Mouse (Mus musculus): ENCODE results near the gene Sema5a. TPM values are rescaled to one million over a fixed set of nuclear protein-coding genes. Genes with fewer than 3 reads are reported as not detected.
A peak's percentile ranks its signal among the peaks of the same experiment; 100 is the strongest.

The Sema5a gene
- polyA plus RNA-seq, 1 experiment from 2014 or later: 7.4 TPM

- Histone ChIP-seq H3K36me3 (ENCODE audit: control insufficient read depth, insufficient read depth) (no peaks in the 10 kb centered on the region), H3K9me3 (replicated peaks; ENCODE audit: control insufficient read depth, low read length) (no peaks in the 10 kb centered on the region), H3K27ac (ENCODE audit: low read length) (peak overlapping the region; percentile 74), H3K27me3 (ENCODE audit: control insufficient read depth, insufficient read depth, low read length) (no peaks in the 10 kb centered on the region), H3K4me3 (ENCODE audit: low read length) (no peak overlapping the region), H3K4me1 (ENCODE audit: control insufficient read depth, insufficient read depth, low read length) (peaks cover 20% of the 10 kb centered on the region), H3K4me2 (ENCODE audit: low read depth, low read length) (no peak overlapping the region), H3K9ac (ENCODE audit: low read length) (no peak overlapping the region)
- no peak; the same call in 1 of the 2 replicates for ATAC-seq (replicated peaks; ENCODE audit: extremely low read depth, insufficient read depth, low FRiP score)
- WGBS: 44% methylated on average over 4 of the region's 4 CpGs
These were observed 36.8 kb downstream of the Sema5a start for GRCm38 (mm10) chr15:32281374-32281773.

- Histone ChIP-seq H3K4me3 (ENCODE audit: low read length) (no peak overlapping the region), H3K27me3 (ENCODE audit: control insufficient read depth, insufficient read depth, low read length) (no peaks in the 10 kb centered on the region), H3K4me2 (ENCODE audit: low read depth, low read length) (no peak overlapping the region), H3K36me3 (ENCODE audit: control insufficient read depth, insufficient read depth) (no peaks in the 10 kb centered on the region), H3K9me3 (replicated peaks; ENCODE audit: control insufficient read depth, low read length) (no peaks in the 10 kb centered on the region), H3K27ac (ENCODE audit: low read length) (no peak overlapping the region), H3K9ac (ENCODE audit: low read length) (no peak overlapping the region), H3K4me1 (ENCODE audit: control insufficient read depth, insufficient read depth, low read length) (peaks cover 26% of the 10 kb centered on the region)
- WGBS: 67% methylated on average over 2 of the region's 2 CpGs
- no peak for ATAC-seq (replicated peaks; ENCODE audit: extremely low read depth, insufficient read depth, low FRiP score)
These were observed 40.1 kb downstream of the Sema5a start for GRCm38 (mm10) chr15:32284688-32285087.

- 62% methylated on average over 3 of the region's 3 CpGs for WGBS
- Histone ChIP-seq H3K4me2 (ENCODE audit: low read depth, low read length) (no peak overlapping the region), H3K27ac (ENCODE audit: low read length) (no peak overlapping the region), H3K4me1 (ENCODE audit: control insufficient read depth, insufficient read depth, low read length) (peaks cover 23% of the 10 kb centered on the region), H3K27me3 (ENCODE audit: control insufficient read depth, insufficient read depth, low read length) (no peaks in the 10 kb centered on the region), H3K9ac (ENCODE audit: low read length) (no peak overlapping the region), H3K4me3 (ENCODE audit: low read length) (no peak overlapping the region), H3K36me3 (ENCODE audit: control insufficient read depth, insufficient read depth) (no peaks in the 10 kb centered on the region), H3K9me3 (replicated peaks; ENCODE audit: control insufficient read depth, low read length) (no peaks in the 10 kb centered on the region)
- no peak for ATAC-seq (replicated peaks; ENCODE audit: extremely low read depth, insufficient read depth, low FRiP score)
These were observed 41.7 kb downstream of the Sema5a start for GRCm38 (mm10) chr15:32286296-32286695.

- ATAC-seq (replicated peaks; ENCODE audit: extremely low read depth, insufficient read depth, low FRiP score): peak; percentile 81
- H3K4me1 ChIP-seq (ENCODE audit: control insufficient read depth, insufficient read depth, low read length): peaks cover 14% of the 10 kb centered on the region
- peak overlapping the region; percentile 73 for H3K27ac ChIP-seq (ENCODE audit: low read length)
- no peaks in the 10 kb centered on the region for H3K9me3 ChIP-seq (replicated peaks; ENCODE audit: control insufficient read depth, low read length)
- no peaks in the 10 kb centered on the region for H3K36me3 ChIP-seq (ENCODE audit: control insufficient read depth, insufficient read depth)
- no peak overlapping the region for H3K9ac ChIP-seq (ENCODE audit: low read length)
- no peak overlapping the region for H3K4me3 ChIP-seq (ENCODE audit: low read length)
- H3K4me2 ChIP-seq (ENCODE audit: low read depth, low read length): peak overlapping the region; percentile 27; the same call in 1 of the 2 replicates
- H3K27me3 ChIP-seq (ENCODE audit: control insufficient read depth, insufficient read depth, low read length): no peaks in the 10 kb centered on the region
- WGBS: 17% methylated on average over 6 of the region's 6 CpGs
These were observed 43.9 kb downstream of the Sema5a start for GRCm38 (mm10) chr15:32288480-32288879.

- WGBS: 74% methylated on average over 3 of the region's 3 CpGs
- H3K36me3 ChIP-seq (ENCODE audit: control insufficient read depth, insufficient read depth): no peaks in the 10 kb centered on the region
- peaks cover 14% of the 10 kb centered on the region for H3K4me1 ChIP-seq (ENCODE audit: control insufficient read depth, insufficient read depth, low read length)
- no peak overlapping the region for H3K4me3 ChIP-seq (ENCODE audit: low read length)
- no peaks in the 10 kb centered on the region for H3K9me3 ChIP-seq (replicated peaks; ENCODE audit: control insufficient read depth, low read length)
- no peak overlapping the region for H3K4me2 ChIP-seq (ENCODE audit: low read depth, low read length)
- no peaks in the 10 kb centered on the region for H3K27me3 ChIP-seq (ENCODE audit: control insufficient read depth, insufficient read depth, low read length)
- no peak overlapping the region for H3K9ac ChIP-seq (ENCODE audit: low read length)
- no peak for ATAC-seq (replicated peaks; ENCODE audit: extremely low read depth, insufficient read depth, low FRiP score)
- no peak overlapping the region for H3K27ac ChIP-seq (ENCODE audit: low read length)
These were observed 46.4 kb downstream of the Sema5a start for GRCm38 (mm10) chr15:32291000-32291399.

- H3K4me1 ChIP-seq (ENCODE audit: control insufficient read depth, insufficient read depth, low read length): no peaks in the 10 kb centered on the region
- H3K4me2 ChIP-seq (ENCODE audit: low read depth, low read length): no peak overlapping the region
- ATAC-seq (replicated peaks; ENCODE audit: extremely low read depth, insufficient read depth, low FRiP score): no peak
- no peak overlapping the region for H3K9ac ChIP-seq (ENCODE audit: low read length)
- H3K27me3 ChIP-seq (ENCODE audit: control insufficient read depth, insufficient read depth, low read length): no peaks in the 10 kb centered on the region
- 80% methylated on average over 6 of the region's 6 CpGs for WGBS
- H3K9me3 ChIP-seq (replicated peaks; ENCODE audit: control insufficient read depth, low read length): no peaks in the 10 kb centered on the region
- no peak overlapping the region for H3K4me3 ChIP-seq (ENCODE audit: low read length)
- H3K27ac ChIP-seq (ENCODE audit: low read length): no peak overlapping the region
- H3K36me3 ChIP-seq (ENCODE audit: control insufficient read depth, insufficient read depth): no peaks in the 10 kb centered on the region
These were observed 51.9 kb downstream of the Sema5a start for GRCm38 (mm10) chr15:32296523-32296922.

GRCm38 (mm10) chr15:32297266-32297665 is 52.7 kb downstream of the Sema5a start:
- no peak overlapping the region for H3K27ac ChIP-seq (ENCODE audit: low read length)
- no peaks in the 10 kb centered on the region for H3K4me1 ChIP-seq (ENCODE audit: control insufficient read depth, insufficient read depth, low read length)
- H3K9me3 ChIP-seq (replicated peaks; ENCODE audit: control insufficient read depth, low read length): no peaks in the 10 kb centered on the region
- H3K4me3 ChIP-seq (ENCODE audit: low read length): no peak overlapping the region
- ATAC-seq (replicated peaks; ENCODE audit: extremely low read depth, insufficient read depth, low FRiP score): no peak; the same call in 1 of the 2 replicates
- no peak overlapping the region for H3K4me2 ChIP-seq (ENCODE audit: low read depth, low read length)
- WGBS: 67% methylated on average over 5 of the region's 5 CpGs
- H3K27me3 ChIP-seq (ENCODE audit: control insufficient read depth, insufficient read depth, low read length): no peaks in the 10 kb centered on the region
- H3K9ac ChIP-seq (ENCODE audit: low read length): no peak overlapping the region
- no peaks in the 10 kb centered on the region for H3K36me3 ChIP-seq (ENCODE audit: control insufficient read depth, insufficient read depth)

GRCm38 (mm10) chr15:32298525-32298924 is 53.9 kb downstream of the Sema5a start:
- Histone ChIP-seq H3K36me3 (ENCODE audit: control insufficient read depth, insufficient read depth) (no peaks in the 10 kb centered on the region), H3K9ac (ENCODE audit: low read length) (no peak overlapping the region), H3K27me3 (ENCODE audit: control insufficient read depth, insufficient read depth, low read length) (no peaks in the 10 kb centered on the region), H3K4me3 (ENCODE audit: low read length) (no peak overlapping the region), H3K4me2 (ENCODE audit: low read depth, low read length) (no peak overlapping the region), H3K27ac (ENCODE audit: low read length) (no peak overlapping the region), H3K9me3 (replicated peaks; ENCODE audit: control insufficient read depth, low read length) (no peaks in the 10 kb centered on the region), H3K4me1 (ENCODE audit: control insufficient read depth, insufficient read depth, low read length) (no peaks in the 10 kb centered on the region)
- WGBS: 61% methylated on average over 6 of the region's 6 CpGs
- ATAC-seq (replicated peaks; ENCODE audit: extremely low read depth, insufficient read depth, low FRiP score): no peak

GRCm38 (mm10) chr15:32300991-32301390 is 56.4 kb downstream of the Sema5a start:
- H3K9ac ChIP-seq (ENCODE audit: low read length): no peak overlapping the region
- ATAC-seq (replicated peaks; ENCODE audit: extremely low read depth, insufficient read depth, low FRiP score): no peak
- H3K9me3 ChIP-seq (replicated peaks; ENCODE audit: control insufficient read depth, low read length): no peaks in the 10 kb centered on the region
- 85% methylated on average over 4 of the region's 4 CpGs for WGBS
- no peaks in the 10 kb centered on the region for H3K36me3 ChIP-seq (ENCODE audit: control insufficient read depth, insufficient read depth)
- H3K4me3 ChIP-seq (ENCODE audit: low read length): no peak overlapping the region
- H3K27ac ChIP-seq (ENCODE audit: low read length): no peak overlapping the region
- H3K4me1 ChIP-seq (ENCODE audit: control insufficient read depth, insufficient read depth, low read length): no peaks in the 10 kb centered on the region
- no peaks in the 10 kb centered on the region for H3K27me3 ChIP-seq (ENCODE audit: control insufficient read depth, insufficient read depth, low read length)
- no peak overlapping the region for H3K4me2 ChIP-seq (ENCODE audit: low read depth, low read length)

Data from heart, embryonic 16.5 days (tissue).